Mouse (Mus musculus) MEL (cell line): ENCODE measurements around the gene Espnl. TPM values are rescaled to one million over a fixed set of nuclear protein-coding genes. Genes with fewer than 3 reads are reported as not detected.

Experiments
- DNase-seq: peaks from one replicate; pipeline ENCODE4 v3.0.0; 2011; ENCODE audit warnings: low read depth, low spot score
- H3K27ac ChIP-seq: 2 replicates; pipeline ENCODE4 v1.5.1; 2012; ENCODE audit warnings: low read depth, mild to moderate bottlenecking, control low read depth, low read length, moderate library complexity; ENCODE audit not compliant: control insufficient read depth
- H3K27me3 ChIP-seq, 2 experiments: fragments of 150-350 bp in 1 of 2; sonication (generic) in 1 of 2; 2 replicates each; pipeline ENCODE4 v1.6.1; 2012; ENCODE audit warnings: low read length in 2 of 2, mild to moderate bottlenecking in 2 of 2, improper control_type of control experiment in 1 of 2, moderate library complexity in 1 of 2; ENCODE audit not compliant: insufficient read depth in 2 of 2, control insufficient read depth in 1 of 2
- H3K36me3 ChIP-seq, 2 experiments: 2 replicates each; pipeline ENCODE4 v1.6.1; 2012 to 2014; ENCODE audit warnings: low read length in 2 of 2, improper control_type of control experiment in 1 of 2, inconsistent platforms in 1 of 2, mild to moderate bottlenecking in 1 of 2; ENCODE audit not compliant: insufficient read depth in 2 of 2, control insufficient read depth in 1 of 2
- H3K4me1 ChIP-seq, 2 experiments: fragments of 150-350 bp in 1 of 2; sonication (generic) in 1 of 2; 2 replicates each; pipeline ENCODE4 v1.6.1; 2012; ENCODE audit warnings: low read length in 2 of 2, improper control_type of control experiment in 1 of 2, mild to moderate bottlenecking in 1 of 2; ENCODE audit not compliant: insufficient read depth in 2 of 2, control insufficient read depth in 1 of 2
- H3K4me3 ChIP-seq, 2 experiments: fragments of 150-350 bp in 1 of 2; sonication (generic) in 1 of 2; 2 replicates each; pipeline ENCODE4 v1.5.1; 2012; ENCODE audit warnings: low read depth in 2 of 2, low read length in 2 of 2, mild to moderate bottlenecking in 2 of 2, moderate library complexity in 2 of 2, control low read depth in 1 of 2, improper control_type of control experiment in 1 of 2; ENCODE audit not compliant: control insufficient read depth in 1 of 2, insufficient read depth in 1 of 2
- H3K79me2 ChIP-seq: 2 replicates; pipeline ENCODE4 v1.6.1; 2012; ENCODE audit warnings: mild to moderate bottlenecking, low read length, moderate library complexity; ENCODE audit not compliant: control insufficient read depth, poor library complexity, insufficient read depth
- H3K9ac ChIP-seq: 2 replicates; pipeline ENCODE4 v1.6.1; 2012; ENCODE audit warnings: low read depth, mild to moderate bottlenecking, control low read depth, low read length, moderate library complexity; ENCODE audit not compliant: control insufficient read depth, poor library complexity, severe bottlenecking
- H3K9me3 ChIP-seq: fragments of 150-350 bp; sonication (generic); replicated peaks from 2 replicates; pipeline ENCODE4 v1.6.1; 2012; ENCODE audit warnings: mild to moderate bottlenecking, low read length, improper control_type of control experiment, moderate library complexity; ENCODE audit not compliant: insufficient read depth
- BHLHE40 ChIP-seq: IDR thresholded peaks from 2 replicates; pipeline ENCODE4 v1.6.1; 2012; ENCODE audit warnings: low read depth, mild to moderate bottlenecking, inconsistent platforms, low read length, improper control_type of control experiment, borderline replicate concordance
- EP300 ChIP-seq, 2 experiments: IDR thresholded peaks; 2 replicates each; pipeline ENCODE4 v1.6.1; 2011; ENCODE audit warnings: improper control_type of control experiment in 2 of 2, low read length in 2 of 2, low read depth in 1 of 2, mild to moderate bottlenecking in 1 of 2
- ETS1 ChIP-seq: IDR thresholded peaks from 2 replicates; pipeline ENCODE4 v1.6.1; 2012; ENCODE audit warnings: low read depth, mild to moderate bottlenecking, inconsistent platforms, low read length, improper control_type of control experiment, moderate library complexity
- HCFC1 ChIP-seq: IDR thresholded peaks from 2 replicates; pipeline ENCODE4 v1.6.1; 2012; ENCODE audit warnings: low read depth, mild to moderate bottlenecking, inconsistent platforms, low read length, improper control_type of control experiment, moderate library complexity
- JUND ChIP-seq: IDR thresholded peaks from 2 replicates; pipeline ENCODE4 v1.6.1; 2011; ENCODE audit warnings: low read depth, mild to moderate bottlenecking, improper control_type of control experiment, low read length
- MAFK ChIP-seq: IDR thresholded peaks from 2 replicates; pipeline ENCODE4 v1.6.1; 2011; ENCODE audit warnings: low read depth, mild to moderate bottlenecking, low read length, improper control_type of control experiment, borderline replicate concordance
- MAX ChIP-seq: IDR thresholded peaks from 2 replicates; pipeline ENCODE4 v1.6.1; 2011; ENCODE audit warnings: low read length, improper control_type of control experiment
- MXI1 ChIP-seq: IDR thresholded peaks from 2 replicates; pipeline ENCODE4 v1.6.1; 2011; ENCODE audit warnings: mild to moderate bottlenecking, low read depth, low read length, improper control_type of control experiment
- NELFE ChIP-seq: IDR thresholded peaks from 2 replicates; pipeline ENCODE4 v1.6.1; 2011; ENCODE audit warnings: low read depth, low read length, improper control_type of control experiment
- POLR2AphosphoS2 ChIP-seq: IDR thresholded peaks from 2 replicates; pipeline ENCODE4 v1.6.1; 2011; ENCODE audit warnings: low read length, improper control_type of control experiment
- POLR2AphosphoS5 ChIP-seq: IDR thresholded peaks from 2 replicates; pipeline ENCODE4 v1.6.1; 2012; ENCODE audit warnings: low read depth, borderline replicate concordance, mild to moderate bottlenecking, inconsistent platforms, low read length, moderate library complexity, mixed read lengths
- USF2 ChIP-seq, 2 experiments: IDR thresholded peaks; 2 replicates each; pipeline ENCODE4 v1.6.1; 2011 to 2012; ENCODE audit warnings: improper control_type of control experiment in 2 of 2, low read length in 2 of 2, borderline replicate concordance in 1 of 2, inconsistent platforms in 1 of 2, low read depth in 1 of 2, mild to moderate bottlenecking in 1 of 2; ENCODE audit not compliant: insufficient read depth in 1 of 2
- ZC3H11A ChIP-seq: IDR thresholded peaks from 2 replicates; pipeline ENCODE4 v1.6.1; 2012; ENCODE audit warnings: low read depth, mild to moderate bottlenecking, inconsistent platforms, low read length, improper control_type of control experiment
- ZMIZ1 ChIP-seq: IDR thresholded peaks from 2 replicates; pipeline ENCODE4 v1.6.1; 2012; ENCODE audit warnings: low read depth, mild to moderate bottlenecking, inconsistent platforms, low read length, improper control_type of control experiment, moderate library complexity
- polyA plus RNA-seq, 2 experiments: library from polyadenylated mRNA; stranded (reverse) in 1 of 2; unstranded in 1 of 2; fragments of >175 nt in 1 of 2; fragments of >200 nt in 1 of 2; gene quantifications; 2 replicates each; pipeline versions ENCODE4 v1.2.1 to v1.2.4; 2012; ENCODE audit warnings: low replicate concordance in 2 of 2, low read depth in 1 of 2; ENCODE audit not compliant: insufficient read length in 2 of 2, insufficient read depth in 1 of 2, missing spikeins in 1 of 2
- total RNA-seq: library from RNA; depleted of rRNA; stranded (reverse); fragments of 300-350 nt; gene quantifications from 2 replicates; pipeline ENCODE4 v1.2.3, GENCODE M21; 2012

Espnl gene
- total and polyA plus RNA-seq, 3 experiments, result 2.0 to 2.1 TPM; not detected in 1

- TF ChIP-seq JUND, result no peak
- TF ChIP-seq EP300 (IDR thresholded peaks at IDR 0.05; ENCODE audit: low read depth in 1 of 2, low read length in 2 of 2), result no peak
- TF ChIP-seq USF2 (IDR thresholded peaks at IDR 0.05; ENCODE audit: borderline replicate concordance in 1 of 2, insufficient read depth in 1 of 2, low read depth in 1 of 2, low read length in 2 of 2), result no peak
- TF ChIP-seq MAFK, result no peak
- no peak for TF ChIP-seq BHLHE40
- no peak for TF ChIP-seq MXI1
- TF ChIP-seq ZC3H11A, result no peak
- H3K4me3 ChIP-seq, result no peak overlapping the region
- H3K4me1 ChIP-seq, result no peaks in the 10 kb centered on the region
- H3K27me3 ChIP-seq, result no peaks in the 10 kb centered on the region; a peak in 1 of 4 replicates
- H3K79me2 ChIP-seq, result no peaks in the 10 kb centered on the region
- H3K9me3 ChIP-seq, result no peaks in the 10 kb centered on the region
- no peak for DNase-seq
- no peak overlapping the region for H3K9ac ChIP-seq
- no peaks in the 10 kb centered on the region for H3K36me3 ChIP-seq
- no peak overlapping the region for H3K27ac ChIP-seq
Measured at GRCm38 (mm10) chr1:91351249-91351648, 29.4 kb downstream of the Espnl start.

- no peaks in the 10 kb centered on the region for H3K4me1 ChIP-seq
- no peaks in the 10 kb centered on the region for H3K9me3 ChIP-seq
- TF ChIP-seq POLR2AphosphoS2 (no peak), MAX (no peak), NELFE (no peak), POLR2AphosphoS5 (no peak), ETS1 (no peak)
- no peak for DNase-seq
- no peaks in the 10 kb centered on the region for H3K36me3 ChIP-seq
- no peaks in the 10 kb centered on the region; a peak in 1 of 4 replicates for H3K27me3 ChIP-seq
- H3K4me3 ChIP-seq, result no peak overlapping the region
- H3K79me2 ChIP-seq, result no peaks in the 10 kb centered on the region
- no peak overlapping the region for H3K27ac ChIP-seq
- H3K9ac ChIP-seq, result no peak overlapping the region
Measured at GRCm38 (mm10) chr1:91352277-91352676, 30.4 kb downstream of the Espnl start.

GRCm38 (mm10) chr1:91356105-91356504 lies 34.2 kb downstream of the Espnl start:
- Histone ChIP-seq H3K4me1 (no peaks in the 10 kb centered on the region), H3K79me2 (no peaks in the 10 kb centered on the region), H3K27ac (no peak overlapping the region), H3K27me3 (no peaks in the 10 kb centered on the region; a peak in 1 of 4 replicates), H3K9ac (no peak overlapping the region), H3K4me3 (no peak overlapping the region), H3K9me3 (no peaks in the 10 kb centered on the region), H3K36me3 (no peaks in the 10 kb centered on the region)
- DNase-seq, result no peak
- no peak for TF ChIP-seq HCFC1
- TF ChIP-seq POLR2AphosphoS5, result no peak
- TF ChIP-seq USF2 (IDR thresholded peaks at IDR 0.05; ENCODE audit: borderline replicate concordance in 1 of 2, insufficient read depth in 1 of 2, low read depth in 1 of 2, low read length in 2 of 2), result no peak
- TF ChIP-seq ZMIZ1, result no peak
- TF ChIP-seq POLR2AphosphoS2, result no peak
